Mouse (Mus musculus): ENCODE data around the gene Galnt2. TPM values are rescaled to one million over a fixed set of nuclear protein-coding genes. Genes with fewer than 3 reads are reported as not detected.

Gene Galnt2
- polyA plus RNA-seq, 1 experiment from 2014 or later, result 35.3 TPM

DNA sequence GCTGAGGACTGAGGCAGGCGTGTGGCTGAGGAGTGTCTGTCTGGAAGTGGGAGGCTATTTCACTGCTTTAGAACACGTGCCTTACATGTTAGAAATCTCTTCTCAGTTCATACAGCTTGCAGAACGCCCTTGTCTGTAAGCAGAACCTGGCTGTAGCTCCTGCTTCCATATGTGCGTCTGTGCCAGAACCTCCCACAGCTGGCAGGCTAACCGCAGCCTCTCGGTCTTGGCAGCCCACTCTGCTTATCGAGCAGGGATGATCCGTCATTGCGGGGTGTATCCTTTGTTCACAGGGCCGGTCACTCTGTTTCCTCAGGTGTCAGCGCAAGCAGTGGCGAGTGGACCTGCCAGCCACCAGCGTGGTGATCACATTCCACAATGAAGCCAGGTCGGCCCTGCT is 92.2 kb downstream of the Galnt2 start:
- peaks cover 7% of the 10 kb centered on the region; the same call in 1 of the 2 replicates for H3K4me1 ChIP-seq
- H3K9me3 ChIP-seq (replicated peaks), result no peaks in the 10 kb centered on the region
- no peak overlapping the region for H3K27ac ChIP-seq (replicated peaks)
- peaks cover 60% of the 10 kb centered on the region for H3K36me3 ChIP-seq
- DNase-seq (ENCODE audit: low spot score), result no peak
- WGBS, result 96% methylated on average over 14 of the region's 14 CpGs
- H3K27me3 ChIP-seq (ENCODE audit: low read depth, poor library complexity, severe bottlenecking), result no peaks in the 10 kb centered on the region
- no peak overlapping the region for H3K4me3 ChIP-seq

DNA sequence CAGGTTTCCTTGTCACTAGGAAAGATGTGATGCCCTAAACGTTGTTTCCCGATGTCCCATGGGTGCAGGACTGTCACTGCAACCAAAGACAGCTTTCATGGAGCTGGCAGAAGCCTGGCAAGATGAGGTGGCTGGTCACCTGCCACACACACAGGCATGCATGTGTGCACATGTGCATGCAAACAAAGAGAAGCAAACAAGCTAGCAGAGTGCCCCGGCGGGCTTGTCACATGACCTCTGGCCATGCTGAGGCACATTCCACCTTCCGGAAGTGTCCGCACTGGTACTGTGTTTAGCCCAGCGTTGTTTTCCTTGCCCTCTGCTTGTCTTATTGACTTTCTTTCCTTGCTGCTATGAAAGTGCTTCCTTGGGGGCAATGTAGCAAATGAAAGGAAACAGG is 97.1 kb downstream of the Galnt2 start:
- H3K4me3 ChIP-seq, result no peak overlapping the region
- WGBS, result 85% methylated on average over 7 of the region's 7 CpGs
- no peak for DNase-seq (ENCODE audit: low spot score)
- H3K9me3 ChIP-seq (replicated peaks), result no peaks in the 10 kb centered on the region
- no peak overlapping the region for H3K27ac ChIP-seq (replicated peaks)
- peaks cover 92% of the 10 kb centered on the region for H3K36me3 ChIP-seq
- H3K4me1 ChIP-seq, result peaks cover 28% of the 10 kb centered on the region
- no peaks in the 10 kb centered on the region for H3K27me3 ChIP-seq (ENCODE audit: low read depth, poor library complexity, severe bottlenecking)

- no peak for DNase-seq (ENCODE audit: low spot score)
- 57% methylated on average over 10 of the region's 10 CpGs for WGBS
- Histone ChIP-seq H3K36me3 (peaks cover 92% of the 10 kb centered on the region), H3K9me3 (replicated peaks) (no peaks in the 10 kb centered on the region), H3K27me3 (ENCODE audit: low read depth, poor library complexity, severe bottlenecking) (no peaks in the 10 kb centered on the region), H3K4me3 (no peak overlapping the region), H3K27ac (replicated peaks) (peak overlapping the region; percentile 68), H3K4me1 (peaks cover 28% of the 10 kb centered on the region)
Observed at GRCm38 (mm10) chr8:124329690-124330089, 98.5 kb downstream of the Galnt2 start.

GRCm38 (mm10) chr8:124330433-124330832 is 99.2 kb downstream of the Galnt2 start:
- Histone ChIP-seq H3K4me1 (peaks cover 28% of the 10 kb centered on the region), H3K36me3 (peaks cover 92% of the 10 kb centered on the region), H3K4me3 (no peak overlapping the region), H3K27ac (replicated peaks) (peak overlapping the region; percentile 77), H3K9me3 (replicated peaks) (no peaks in the 10 kb centered on the region), H3K27me3 (ENCODE audit: low read depth, poor library complexity, severe bottlenecking) (no peaks in the 10 kb centered on the region)
- no peak for DNase-seq (ENCODE audit: low spot score)
- WGBS, result 38% methylated on average over 3 of the region's 3 CpGs

GRCm38 (mm10) chr8:124331094-124331493 is 99.9 kb downstream of the Galnt2 start:
- peak overlapping the region; percentile 77 for H3K27ac ChIP-seq (replicated peaks)
- DNase-seq (ENCODE audit: low spot score), result no peak

DNA sequence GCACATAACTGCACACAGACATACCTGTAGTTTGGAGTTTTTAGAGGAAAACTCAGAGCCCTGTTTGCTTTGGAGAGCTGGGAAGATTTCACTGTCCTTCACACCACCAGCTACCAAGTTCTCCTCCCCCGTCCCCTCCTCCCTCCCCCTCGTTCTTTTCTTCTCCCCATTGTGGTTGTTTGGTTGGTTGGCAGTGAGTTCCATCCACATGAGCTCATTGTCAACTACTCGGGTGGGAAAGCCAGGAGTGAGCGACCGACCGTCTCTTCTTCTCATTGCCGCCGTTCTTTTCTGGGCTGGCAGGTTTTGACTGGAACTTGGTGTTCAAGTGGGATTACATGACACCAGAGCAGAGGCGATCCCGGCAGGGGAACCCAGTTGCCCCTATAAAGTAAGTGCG is 100.5 kb downstream of the Galnt2 start:
- H3K4me3 ChIP-seq, result no peak overlapping the region
- H3K27me3 ChIP-seq (ENCODE audit: low read depth, poor library complexity, severe bottlenecking), result no peaks in the 10 kb centered on the region
- H3K36me3 ChIP-seq, result peaks cover 92% of the 10 kb centered on the region
- peak overlapping the region; percentile 77; the same call in 1 of the 2 replicates for H3K27ac ChIP-seq (replicated peaks)
- H3K4me1 ChIP-seq, result peaks cover 28% of the 10 kb centered on the region
- no peaks in the 10 kb centered on the region for H3K9me3 ChIP-seq (replicated peaks)
- no peak for DNase-seq (ENCODE audit: low spot score)
- 75% methylated on average over 11 of the region's 11 CpGs for whole genome bisulfite sequencing

More at GRCm38 (mm10) chr8:124331094-124331493, 99.9 kb downstream of the Galnt2 start:
- Histone ChIP-seq H3K27me3 (ENCODE audit: low read depth, poor library complexity, severe bottlenecking) (no peaks in the 10 kb centered on the region), H3K4me3 (no peak overlapping the region), H3K4me1 (peaks cover 28% of the 10 kb centered on the region), H3K36me3 (peaks cover 92% of the 10 kb centered on the region), H3K9me3 (replicated peaks) (no peaks in the 10 kb centered on the region)
- 93% methylated on average over 3 of the region's 3 CpGs for WGBS

DNA sequence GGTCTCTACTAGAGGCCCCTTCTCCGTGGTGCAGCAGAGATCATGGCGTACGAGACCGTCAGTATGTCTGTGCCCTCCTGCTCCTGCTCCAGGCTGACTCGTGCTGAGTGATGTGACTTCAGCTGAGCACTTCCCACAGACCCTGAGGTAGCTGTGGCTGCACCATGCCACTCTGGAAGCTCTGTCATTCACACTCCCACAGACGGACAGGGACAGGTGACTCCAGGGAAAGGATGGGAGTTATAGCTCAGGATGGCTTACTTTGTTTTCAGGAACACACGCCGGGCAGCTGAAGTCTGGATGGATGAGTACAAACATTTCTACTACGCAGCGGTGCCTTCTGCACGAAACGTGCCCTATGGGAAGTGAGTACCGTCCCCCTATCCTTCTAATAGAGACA is 105.1 kb downstream of the Galnt2 start:
- Histone ChIP-seq H3K4me1 (peaks cover 17% of the 10 kb centered on the region), H3K27me3 (ENCODE audit: low read depth, poor library complexity, severe bottlenecking) (no peaks in the 10 kb centered on the region), H3K9me3 (replicated peaks) (no peaks in the 10 kb centered on the region), H3K36me3 (peaks cover 99% of the 10 kb centered on the region), H3K27ac (replicated peaks) (no peak overlapping the region), H3K4me3 (no peak overlapping the region)
- 95% methylated on average over 13 of the region's 13 CpGs for WGBS
- DNase-seq (ENCODE audit: low spot score), result no peak

- no peak for DNase-seq (ENCODE audit: low spot score)
- Histone ChIP-seq H3K27me3 (ENCODE audit: low read depth, poor library complexity, severe bottlenecking) (no peaks in the 10 kb centered on the region), H3K27ac (replicated peaks) (0 out of 2 replicates have a peak overlapping the region, but pooled peaks have one; percentile 17), H3K4me1 (peaks cover 12% of the 10 kb centered on the region), H3K4me3 (no peak overlapping the region), H3K36me3 (peaks cover 100% of the 10 kb centered on the region), H3K9me3 (replicated peaks) (no peaks in the 10 kb centered on the region)
- WGBS, result 86% methylated on average over 3 of the region's 3 CpGs
Observed at GRCm38 (mm10) chr8:124339742-124340141, 108.6 kb downstream of the Galnt2 start.

GRCm38 (mm10) chr8:124340360-124341068 is 109.3 kb downstream of the Galnt2 start:
- no peaks in the 10 kb centered on the region for H3K27me3 ChIP-seq (ENCODE audit: low read depth, poor library complexity, severe bottlenecking)
- H3K9me3 ChIP-seq (replicated peaks), result no peaks in the 10 kb centered on the region
- H3K4me3 ChIP-seq, result no peak overlapping the region
- no peak for DNase-seq (ENCODE audit: low spot score)
- 69% methylated on average over 17 of the region's 17 CpGs for WGBS
- peaks cover 97% of the 10 kb centered on the region for H3K36me3 ChIP-seq
- peak overlapping the region; percentile 17; the same call in 1 of the 2 replicates for H3K27ac ChIP-seq (replicated peaks)
- H3K4me1 ChIP-seq, result peaks cover 12% of the 10 kb centered on the region

DNA sequence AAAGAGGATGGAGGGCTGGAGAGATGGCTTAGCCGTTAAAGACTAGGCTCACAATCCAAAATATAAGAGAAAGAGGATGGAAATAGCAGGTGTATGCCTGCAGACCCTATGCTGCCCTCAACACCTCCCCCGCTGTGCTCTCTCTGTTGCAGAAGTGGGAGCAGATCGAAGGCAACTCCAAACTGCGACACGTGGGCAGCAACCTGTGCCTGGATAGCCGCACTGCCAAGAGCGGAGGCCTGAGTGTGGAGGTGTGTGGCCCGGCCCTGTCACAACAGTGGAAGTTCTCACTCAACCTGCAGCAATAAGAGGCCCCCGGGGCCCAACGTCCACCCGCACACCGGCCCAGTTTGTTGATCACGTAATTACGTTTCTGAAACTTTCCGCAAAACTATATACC is 112.0 kb downstream of the Galnt2 start:
- Histone ChIP-seq H3K27ac (replicated peaks) (no peak overlapping the region), H3K4me1 (peaks cover 12% of the 10 kb centered on the region), H3K9me3 (replicated peaks) (no peaks in the 10 kb centered on the region), H3K4me3 (no peak overlapping the region), H3K27me3 (ENCODE audit: low read depth, poor library complexity, severe bottlenecking) (no peaks in the 10 kb centered on the region), H3K36me3 (peaks cover 75% of the 10 kb centered on the region)
- no peak for DNase-seq (ENCODE audit: low spot score)
- 96% methylated on average over 15 of the region's 15 CpGs for WGBS

GRCm38 (mm10) chr8:124343991-124344390 is 112.8 kb downstream of the Galnt2 start:
- Histone ChIP-seq H3K4me3 (no peak overlapping the region), H3K9me3 (replicated peaks) (no peaks in the 10 kb centered on the region), H3K36me3 (peaks cover 66% of the 10 kb centered on the region), H3K27me3 (ENCODE audit: low read depth, poor library complexity, severe bottlenecking) (no peaks in the 10 kb centered on the region), H3K4me1 (peaks cover 12% of the 10 kb centered on the region), H3K27ac (replicated peaks) (no peak overlapping the region)
- 93% methylated on average over 12 of the region's 12 CpGs for WGBS
- DNase-seq (ENCODE audit: low spot score), result no peak

GRCm38 (mm10) chr8:124345098-124345497 is 113.9 kb downstream of the Galnt2 start:
- Histone ChIP-seq H3K27ac (replicated peaks) (no peak overlapping the region), H3K27me3 (ENCODE audit: low read depth, poor library complexity, severe bottlenecking) (no peaks in the 10 kb centered on the region), H3K4me3 (no peak overlapping the region), H3K9me3 (replicated peaks) (no peaks in the 10 kb centered on the region), H3K36me3 (peaks cover 55% of the 10 kb centered on the region), H3K4me1 (peaks cover 6% of the 10 kb centered on the region)
- DNase-seq (ENCODE audit: low spot score), result no peak
- 88% methylated on average over 10 of the region's 10 CpGs for WGBS

DNA sequence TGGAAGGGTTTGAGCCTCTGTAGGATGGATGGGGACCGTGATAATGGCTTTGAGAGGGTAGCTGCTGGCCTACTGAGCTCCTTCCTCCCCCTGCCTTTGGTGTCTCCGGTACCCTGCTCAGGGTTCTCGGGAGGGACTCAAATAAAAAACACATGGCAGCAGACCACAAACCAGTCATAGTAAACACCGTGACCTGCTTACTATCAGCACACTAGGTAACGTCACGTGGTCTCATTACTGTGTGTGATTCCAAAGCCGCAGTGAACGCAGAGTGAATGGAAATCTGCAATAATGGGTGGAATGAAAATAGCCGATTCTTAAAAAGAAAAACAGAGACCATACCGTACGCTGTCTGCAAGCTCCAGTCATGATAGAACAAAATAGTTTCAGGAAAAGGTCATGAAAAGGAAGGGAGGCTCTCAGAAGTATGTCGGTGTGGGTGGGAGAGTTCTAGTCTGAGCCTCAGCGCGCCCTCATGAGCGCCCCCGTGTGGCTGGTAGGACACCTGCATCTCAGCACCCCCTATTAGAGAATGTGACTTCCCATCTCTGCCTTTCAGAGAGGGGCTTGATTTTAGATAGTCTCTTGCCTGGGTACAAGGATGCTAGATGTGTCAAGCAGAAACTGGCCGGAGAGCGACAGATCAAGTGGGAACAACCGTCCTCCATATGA is 115.8 kb downstream of the Galnt2 start:
- Histone ChIP-seq H3K27me3 (ENCODE audit: low read depth, poor library complexity, severe bottlenecking) (no peaks in the 10 kb centered on the region), H3K4me1 (no peaks in the 10 kb centered on the region), H3K9me3 (replicated peaks) (no peaks in the 10 kb centered on the region), H3K27ac (replicated peaks) (0 out of 2 replicates have a peak overlapping the region, but pooled peaks have one; percentile 6), H3K36me3 (peaks cover 36% of the 10 kb centered on the region), H3K4me3 (no peak overlapping the region)
- peak; percentile 55 for DNase-seq (ENCODE audit: low spot score)
- 48% methylated on average over 19 of the region's 19 CpGs for WGBS

Measured in midbrain, embryonic 10.5 days (tissue).